Comparison of ENCODE assay signal across 7 mouse cellular contexts in genomic region chr19:44408595-44408994, GRCm38 (mm10). TPM values are rescaled to one million over a fixed set of nuclear protein-coding genes. Genes with fewer than 3 reads are reported as not detected.
DNase-seq lines count a peak whose midpoint lies in the region; ATAC-seq and TF ChIP-seq lines count a peak whose summit lies in the region.

No protein-coding gene starts in this region.

- no peak overlapping the region for H3K27ac ChIP-seq in forebrain, embryonic 13.5 days
- 0 out of 2 replicates have a peak overlapping the region, but pooled peaks have one; percentile 23 for H3K27ac ChIP-seq in liver, embryonic 12.5 days
- H3K27ac ChIP-seq in stomach, postnatal 0 days (replicated peaks): no peak overlapping the region

- H3K36me3 ChIP-seq in megakaryocyte, embryonic 14.5 days (replicated peaks; ENCODE audit: low read length): peaks cover 22% of the 10 kb centered on the region
- H3K36me3 ChIP-seq in forebrain, embryonic 13.5 days (ENCODE audit: poor library complexity, severe bottlenecking): 0 out of 2 replicates have a peak, but pooled peaks cover 12% of the 10 kb centered on the region
- H3K36me3 ChIP-seq in liver, embryonic 12.5 days: 0 out of 2 replicates have a peak, but pooled peaks cover 4% of the 10 kb centered on the region
- H3K36me3 ChIP-seq in stomach, postnatal 0 days (ENCODE audit: control insufficient read depth, insufficient read depth, low read length): no peaks in the 10 kb centered on the region

- H3K4me3 ChIP-seq in megakaryocyte, embryonic 14.5 days (replicated peaks): peak overlapping the region; percentile 93
- peak overlapping the region; percentile 53 for H3K4me3 ChIP-seq in forebrain, embryonic 13.5 days
- H3K4me3 ChIP-seq in liver, embryonic 12.5 days: peak overlapping the region; percentile 53
- peak overlapping the region; percentile 46 for H3K4me3 ChIP-seq in stomach, postnatal 0 days (ENCODE audit: low read depth, low read length)

- no peaks in the 10 kb centered on the region for H3K9me3 ChIP-seq in megakaryocyte, embryonic 14.5 days
- H3K9me3 ChIP-seq in forebrain, embryonic 13.5 days (replicated peaks): no peaks in the 10 kb centered on the region
- H3K9me3 ChIP-seq in liver, embryonic 12.5 days (replicated peaks): no peaks in the 10 kb centered on the region
- H3K9me3 ChIP-seq in stomach, postnatal 0 days (ENCODE audit: control insufficient read depth, low read length): no peaks in the 10 kb centered on the region

- ATAC-seq in megakaryocyte, adult 5-6 weeks (ENCODE audit: poor library complexity, severe bottlenecking): no peak
- ATAC-seq in forebrain, embryonic 13.5 days: no peak
- no peak for ATAC-seq in liver, embryonic 12.5 days
- no peak for ATAC-seq in stomach, postnatal 0 days (ENCODE audit: low FRiP score, low TSS enrichment)

- peak overlapping the region; percentile 66 for H3K9ac ChIP-seq in forebrain, embryonic 13.5 days
- peak overlapping the region; percentile 62; the same call in 1 of the 2 replicates for H3K9ac ChIP-seq in liver, embryonic 12.5 days
- H3K9ac ChIP-seq in stomach, postnatal 0 days (ENCODE audit: low read length): peak overlapping the region; percentile 19; the same call in 1 of the 2 replicates

- DNase-seq in stomach, postnatal 0 days (ENCODE audit: low spot score): no peak
- DNase-seq in adrenal gland, adult 18-20 months (ENCODE audit: low spot score in 2 of 2): no peak
- no peak for DNase-seq in retina, embryonic 14.5 days (ENCODE audit: low spot score)

- no peak for TF ChIP-seq CTCF in stomach, postnatal 0 days (IDR thresholded peaks at IDR 0.05; ENCODE audit: low read depth)

- WGBS in forebrain, embryonic 13.5 days: 67% methylated on average over 4 of the region's 4 CpGs
- WGBS in liver, embryonic 12.5 days (ENCODE audit: insufficient replicate concordance): 53% methylated on average over 4 of the region's 4 CpGs
- WGBS in stomach, postnatal 0 days: 69% methylated on average over 4 of the region's 4 CpGs

- peaks cover 18% of the 10 kb centered on the region for H3K27me3 ChIP-seq in megakaryocyte, embryonic 14.5 days (replicated peaks)
- H3K27me3 ChIP-seq in forebrain, embryonic 13.5 days: no peaks in the 10 kb centered on the region
- H3K27me3 ChIP-seq in liver, embryonic 12.5 days (replicated peaks): peaks cover 65% of the 10 kb centered on the region
- no peaks in the 10 kb centered on the region for H3K27me3 ChIP-seq in stomach, postnatal 0 days (ENCODE audit: control insufficient read depth, insufficient read depth, low read length)

- no peak for TF ChIP-seq EP300 in stomach, postnatal 0 days (optimal IDR thresholded peaks at IDR 0.05)

- H3K4me1 ChIP-seq in megakaryocyte, embryonic 14.5 days: peaks cover 43% of the 10 kb centered on the region
- peaks cover 21% of the 10 kb centered on the region for H3K4me1 ChIP-seq in forebrain, embryonic 13.5 days
- peaks cover 39% of the 10 kb centered on the region for H3K4me1 ChIP-seq in liver, embryonic 12.5 days
- no peaks in the 10 kb centered on the region for H3K4me1 ChIP-seq in stomach, postnatal 0 days (replicated peaks; ENCODE audit: control insufficient read depth, insufficient read depth)

- H3K4me2 ChIP-seq in forebrain, embryonic 13.5 days: peak overlapping the region; percentile 88
- peak overlapping the region; percentile 85 for H3K4me2 ChIP-seq in liver, embryonic 12.5 days
- peak overlapping the region; percentile 73 for H3K4me2 ChIP-seq in stomach, postnatal 0 days (replicated peaks; ENCODE audit: low read depth)

RNA-seq across cellular contexts. Expression of gene Scd1, which starts 0.9 kb away (rescaled TPM):
- polyA plus RNA-seq in megakaryocyte, embryonic 14.5 days (2012; ENCODE audit: insufficient read depth, low replicate concordance): 11.6 and 39.1 TPM in 2 replicates
- total RNA-seq in megakaryocyte, adult 5-6 weeks (2015): 0.54 and 0.64 TPM in 2 replicates
- 0.18 and 0.98 TPM in 2 replicates for total RNA-seq in megakaryocyte, adult 5-6 weeks (2017)
- polyA plus RNA-seq in forebrain, embryonic 13.5 days (2015; fragmentation: Nextera tagmentation; extraction: Ambion mirVana): 3.0 and 4.5 TPM in 2 replicates
- 8.1 and 10.1 TPM in 2 replicates for polyA plus RNA-seq in liver, embryonic 12.5 days (2016; fragmentation: Nextera tagmentation; extraction: Ambion mirVana)
- polyA plus RNA-seq in stomach, postnatal 0 days (2015; fragmentation: Nextera tagmentation; extraction: Ambion mirVana): 1.3 and 1.7 TPM in 2 replicates
- over 10,000 TPM in 1 of 2 experiments, 1,000 to 10,000 TPM in 1; 1,926 to 12,846 TPM for total RNA-seq in adrenal gland, adult 18-20 months (2021)
